ENCODE assay signal across 9 mouse cellular contexts in the genomic region with DNA sequence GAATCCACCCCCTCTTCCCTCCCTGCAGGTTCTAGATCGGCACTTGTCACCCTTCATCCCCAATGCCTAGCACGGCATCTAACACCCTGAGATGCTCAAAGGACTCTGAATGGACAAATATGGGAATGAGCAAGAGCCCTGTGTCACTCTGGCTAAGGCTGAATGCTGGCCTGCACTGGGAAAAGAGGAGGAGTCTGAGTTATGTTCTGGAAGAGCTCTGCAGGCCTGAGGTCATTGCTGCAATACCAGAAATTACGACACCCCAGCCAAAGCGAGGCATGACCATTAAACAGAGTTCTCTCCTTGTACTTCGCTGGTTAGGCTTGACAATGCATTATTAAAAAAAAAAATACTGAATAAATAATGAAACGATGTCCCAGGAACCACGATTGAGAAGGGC.
A peak's percentile ranks its signal among the peaks of the same experiment; 100 is the strongest.
DNase-seq lines count a peak whose midpoint lies in the region; ATAC-seq lines count a peak whose summit lies in the region.
"Had no signal": no experiment of that assay in that cellular context is flagged by ENCODE, and none has a peak within 500 bp of the region (broad histone marks: within the 10 kb centered on the region; RNA-seq: fewer than 3 reads in every experiment).

No protein-coding gene starts in this region.

- peaks cover 11% of the 10 kb centered on the region for H3K4me1 ChIP-seq in lung, embryonic 16.5 days (replicated peaks; ENCODE audit: control insufficient read depth, insufficient read depth, low read length)
- no peaks in the 10 kb centered on the region for H3K4me1 ChIP-seq in hindbrain, embryonic 10.5 days (replicated peaks)
- H3K4me1 ChIP-seq in midbrain, embryonic 10.5 days: no peaks in the 10 kb centered on the region

- H3K36me3 ChIP-seq in lung, embryonic 16.5 days (ENCODE audit: control insufficient read depth, insufficient read depth, low read length): no peaks in the 10 kb centered on the region
- H3K36me3 ChIP-seq in hindbrain, embryonic 10.5 days: no peaks in the 10 kb centered on the region
- no peaks in the 10 kb centered on the region for H3K36me3 ChIP-seq in midbrain, embryonic 10.5 days
- H3K36me3 ChIP-seq: G1E had no signal

- DNase-seq in 416B (ENCODE audit: low read depth): peak; percentile 57
- peak; percentile 67 to 78 for DNase-seq in adrenal gland, postnatal 36 days
- peak; percentile 42 for DNase-seq in heart, postnatal 4 days
- no peak for DNase-seq in frontal cortex, postnatal 25 days (ENCODE audit: low spot score in 2 of 2)
- DNase-seq in hindbrain, embryonic 10.5 days (ENCODE audit: low spot score): no peak
- DNase-seq in Muller cell, postnatal 12 days (ENCODE audit: inconsistent ontology term): no peak
- no peak for DNase-seq in midbrain, embryonic 10.5 days (ENCODE audit: low spot score)

- H3K4me2 ChIP-seq in lung, embryonic 16.5 days (ENCODE audit: low read depth, low read length): no peak overlapping the region

- no peaks in the 10 kb centered on the region for H3K9me3 ChIP-seq in lung, embryonic 16.5 days (ENCODE audit: control insufficient read depth, low read length)
- no peaks in the 10 kb centered on the region for H3K9me3 ChIP-seq in hindbrain, embryonic 10.5 days
- H3K9me3 ChIP-seq in midbrain, embryonic 10.5 days (replicated peaks): no peaks in the 10 kb centered on the region
- H3K9me3 ChIP-seq: G1E had no signal

- H3K9ac ChIP-seq in lung, embryonic 16.5 days (ENCODE audit: low read length): no peak overlapping the region

- peak; percentile 91 for ATAC-seq in lung, embryonic 16.5 days (ENCODE audit: low read depth)

- H3K27me3 ChIP-seq in lung, embryonic 16.5 days (ENCODE audit: control insufficient read depth, insufficient read depth, low read depth, low read length): no peaks in the 10 kb centered on the region
- no peaks in the 10 kb centered on the region for H3K27me3 ChIP-seq in hindbrain, embryonic 10.5 days (ENCODE audit: insufficient read depth, poor library complexity, severe bottlenecking)
- H3K27me3 ChIP-seq in midbrain, embryonic 10.5 days (ENCODE audit: low read depth, poor library complexity, severe bottlenecking): no peaks in the 10 kb centered on the region

- H3K27ac ChIP-seq in lung, embryonic 16.5 days (ENCODE audit: low read length): 0 out of 2 replicates have a peak overlapping the region, but pooled peaks have one; percentile 37
- H3K27ac ChIP-seq in hindbrain, embryonic 10.5 days: no peak overlapping the region
- H3K27ac ChIP-seq in midbrain, embryonic 10.5 days (replicated peaks): no peak overlapping the region

- no peak overlapping the region for H3K4me3 ChIP-seq in lung, embryonic 16.5 days (ENCODE audit: low read length)
- H3K4me3 ChIP-seq in hindbrain, embryonic 10.5 days: no peak overlapping the region
- no peak overlapping the region for H3K4me3 ChIP-seq in midbrain, embryonic 10.5 days

- 50% methylated on average over 7 of the region's 7 CpGs for WGBS in lung, embryonic 16.5 days
- WGBS in hindbrain, embryonic 10.5 days: 85% methylated on average over 7 of the region's 7 CpGs
- WGBS in midbrain, embryonic 10.5 days: 90% methylated on average over 7 of the region's 7 CpGs

Comparison
In these comparisons a context has a peak if more than half of its experiments do, and no peak if none do; other contexts are left out.
1. DNase-seq: peak in 416B (single experiment), adrenal gland, postnatal 36 days (2 of 2) and heart, postnatal 4 days (single experiment); none in frontal cortex, postnatal 25 days (0 of 2), hindbrain, embryonic 10.5 days (single experiment), Muller cell, postnatal 12 days (single experiment) and midbrain, embryonic 10.5 days (single experiment).